Mouse (Mus musculus) 3T3-L1 (cell line): ENCODE results near the gene Sox14.

ENCODE experiments used
- DNase-seq: peaks from one replicate; pipeline ENCODE4 v3.0.0-alpha.2; 2015; ENCODE audit warnings: low read depth, low spot score

Gene Sox14

DNA sequence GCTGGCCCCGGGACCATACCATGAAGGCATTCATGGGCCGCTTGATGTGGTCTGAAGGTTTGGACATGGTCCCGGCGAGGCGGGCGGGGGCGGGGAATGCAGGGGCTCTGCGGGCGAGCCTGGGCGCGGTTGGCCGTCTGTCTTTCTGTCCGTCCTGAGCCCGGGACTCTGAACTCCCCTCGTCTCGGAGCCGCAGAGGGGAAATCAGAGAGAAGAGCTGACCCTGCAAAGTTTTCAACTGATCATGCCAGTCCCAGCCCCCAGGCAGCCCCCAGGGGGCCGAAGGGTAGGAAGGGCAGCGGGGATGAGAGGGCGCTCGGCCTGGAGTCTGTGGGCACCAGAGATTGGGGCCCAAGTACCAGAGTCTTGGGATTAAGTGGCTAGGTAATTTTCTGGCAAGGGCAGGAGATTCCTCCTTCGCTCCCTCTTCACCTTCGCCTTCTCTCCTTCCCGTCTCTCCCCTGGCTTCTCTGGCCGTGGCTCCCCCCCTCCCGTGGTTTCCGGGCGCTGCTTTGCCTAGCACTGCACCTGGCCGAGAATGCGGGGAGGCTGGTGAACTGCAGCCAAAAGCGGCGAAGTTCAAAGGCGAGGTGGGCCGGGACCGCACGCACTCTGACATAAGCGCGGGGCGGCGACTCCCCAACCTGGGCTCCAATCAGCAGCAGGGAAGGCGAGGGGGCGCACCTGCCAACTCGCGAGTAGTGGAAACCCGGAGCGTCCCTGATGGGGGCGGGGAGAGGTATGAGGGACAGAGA, at the start of gene Sox14:
TSS of gene Sox14 (minus strand) at position 553 of the 755 bp plus-strand sequence.
- DNase-seq, result no peak

DNA sequence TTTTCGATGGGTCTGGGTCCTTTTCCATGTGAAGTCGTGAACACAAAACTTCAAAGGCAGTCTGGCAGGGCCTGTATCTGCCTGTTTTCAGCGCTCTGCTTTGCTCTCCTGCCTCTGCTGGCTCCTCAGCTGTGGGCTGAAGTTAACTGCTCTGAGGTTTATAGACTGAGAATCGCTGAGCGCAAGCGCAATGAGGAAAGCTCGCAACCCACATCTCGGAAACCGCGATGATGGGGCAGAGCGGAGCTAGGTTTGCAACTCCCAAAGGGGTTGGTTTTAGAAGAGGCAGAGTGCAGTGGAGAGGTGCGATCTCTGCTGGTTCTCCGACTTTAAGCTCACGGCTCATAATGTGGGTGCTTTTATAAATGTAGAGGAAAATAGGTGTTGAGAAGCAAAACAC, 3.3 kb upstream of the Sox14 start:
- no peak for DNase-seq

DNA sequence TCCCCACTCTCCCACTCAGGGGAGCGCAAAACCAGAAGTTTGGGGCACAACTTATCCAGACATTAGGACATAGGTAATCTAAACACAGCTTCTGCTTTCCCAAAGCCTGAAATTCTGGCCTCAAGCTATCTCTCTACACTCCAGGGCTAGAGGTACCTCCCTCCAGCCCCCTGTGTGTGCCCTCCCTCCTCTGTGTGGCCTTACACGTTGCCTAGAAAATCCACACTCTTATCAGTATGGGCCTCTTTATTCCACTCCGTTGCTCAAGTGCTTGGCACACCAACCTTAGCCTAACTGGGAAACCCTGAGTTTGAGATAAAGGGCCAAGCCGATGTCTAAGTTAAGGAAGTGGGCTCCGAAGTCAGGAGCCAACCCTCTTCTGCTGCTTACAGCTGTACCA, 2.6 kb upstream of the Sox14 start:
- no peak for DNase-seq

DNA sequence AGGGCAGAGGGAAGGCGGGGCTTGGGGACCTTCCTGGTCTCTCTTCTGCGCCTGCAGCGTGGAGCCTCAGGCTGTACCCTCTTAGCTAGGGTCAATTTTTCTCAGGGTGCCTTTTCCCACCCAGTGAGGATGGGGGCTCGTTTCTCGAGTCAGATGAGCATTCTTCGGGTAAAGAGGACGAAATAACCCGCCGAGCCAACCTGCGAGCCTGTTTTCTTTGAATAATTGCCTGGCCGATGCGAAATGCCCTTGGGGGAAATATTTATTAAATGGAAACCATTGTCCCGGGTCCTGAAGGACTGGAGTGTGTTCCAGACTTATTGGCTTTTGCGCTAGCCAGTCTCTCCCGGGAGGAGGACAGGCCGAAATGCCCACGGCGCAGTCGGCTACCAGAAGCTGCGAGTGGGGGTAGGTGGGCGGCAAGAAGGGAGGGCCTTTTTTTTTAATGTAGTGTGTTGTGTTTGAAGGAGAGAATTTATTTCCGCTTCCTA, 1.1 kb upstream of the Sox14 start:
- no peak for DNase-seq

DNA sequence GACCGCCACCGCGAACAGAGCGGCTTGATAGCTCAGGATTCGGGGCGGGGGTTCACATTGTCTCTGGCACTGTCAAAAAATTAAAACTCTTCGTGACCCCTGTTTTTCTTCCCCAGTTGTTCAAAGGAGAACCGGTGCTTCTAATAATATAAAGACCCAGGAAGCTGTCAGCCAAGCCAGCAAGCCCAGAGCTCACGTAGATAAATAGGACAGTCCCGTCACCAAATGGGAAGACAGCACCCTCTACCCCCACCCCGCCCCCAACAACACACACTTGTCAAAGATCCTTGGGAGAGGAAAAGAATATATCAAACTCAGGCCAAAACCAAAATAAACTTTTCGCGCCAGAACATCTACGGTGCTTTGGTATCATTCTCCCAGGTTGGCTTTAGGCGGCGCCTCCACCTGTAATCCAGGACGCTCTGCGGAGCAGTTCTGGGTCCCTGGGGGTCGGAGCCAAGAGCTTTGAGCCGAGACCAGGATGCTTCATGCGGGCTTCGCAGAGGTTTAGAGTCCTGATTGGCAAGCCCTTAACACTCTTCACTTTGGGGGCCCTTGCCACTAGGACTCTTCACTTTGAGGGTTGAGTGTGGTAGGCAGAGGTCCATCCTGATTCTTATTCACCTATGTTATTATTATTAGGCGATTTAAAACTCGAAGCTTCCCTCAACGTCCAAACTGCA, 544 bp upstream of the Sox14 start:
- no peak for DNase-seq

DNA sequence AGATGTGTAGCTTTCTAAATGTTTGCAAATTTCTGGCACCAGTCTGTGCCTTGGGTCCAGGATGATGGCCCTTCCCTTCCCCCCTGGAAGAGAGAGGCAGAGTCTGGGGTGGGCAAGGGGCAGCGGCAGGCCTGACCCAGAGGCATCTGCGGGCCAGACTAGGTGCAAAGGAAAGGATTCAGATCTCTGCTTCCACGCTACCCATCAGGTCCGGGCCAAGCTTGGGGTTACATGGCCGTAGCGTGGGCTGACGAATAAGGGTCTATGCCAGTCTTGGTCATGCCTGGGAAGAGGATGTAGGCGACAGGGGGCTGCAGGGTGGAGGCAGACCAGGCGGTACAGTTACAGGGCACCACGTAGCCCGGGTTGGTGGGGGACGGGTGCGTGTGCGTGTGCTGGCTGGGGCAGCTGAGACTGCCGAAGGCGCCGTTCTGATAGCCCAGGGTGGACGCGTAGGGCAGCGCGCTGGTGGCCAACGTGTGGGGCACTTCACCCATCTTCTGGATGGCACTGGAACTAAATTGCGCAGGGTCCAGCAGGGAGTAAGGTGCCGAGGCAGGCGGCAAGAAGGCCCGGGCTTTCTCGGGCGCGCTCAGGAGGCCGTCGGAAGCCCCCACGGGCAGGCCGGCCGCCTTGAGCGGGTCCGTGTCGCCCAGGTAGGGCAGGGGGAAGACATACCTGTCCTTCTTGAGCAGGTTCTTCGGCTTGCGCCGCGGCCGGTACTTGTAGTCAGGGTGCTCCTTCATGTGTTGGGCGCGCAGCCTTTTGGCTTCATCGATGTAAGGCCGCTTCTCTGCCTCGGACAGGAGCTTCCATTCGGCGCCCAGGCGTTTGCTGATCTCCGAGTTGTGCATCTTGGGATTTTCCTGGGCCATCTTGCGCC, 994 bp downstream of the Sox14 start:
- no peak for DNase-seq

DNA sequence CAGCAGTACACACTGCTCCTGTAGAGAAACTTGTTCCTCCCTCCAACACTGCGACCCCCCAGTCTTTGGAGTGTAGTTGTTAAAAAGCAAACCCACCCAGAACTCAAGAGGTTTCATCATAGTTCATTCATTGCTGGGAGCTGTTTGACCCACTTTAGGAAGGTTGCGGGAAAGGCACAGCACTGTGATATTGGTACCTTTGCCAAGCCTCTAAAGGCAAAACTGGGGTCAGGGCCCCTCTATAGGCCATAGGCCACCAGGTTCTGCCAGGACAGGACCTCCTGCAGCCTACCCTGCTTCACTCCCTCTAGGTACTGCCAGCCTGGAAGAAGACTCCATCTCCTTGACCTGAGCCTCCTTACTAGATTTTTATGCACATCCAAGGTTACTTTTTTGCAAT, 2.2 kb downstream of the Sox14 start:
- DNase-seq, result no peak

DNA sequence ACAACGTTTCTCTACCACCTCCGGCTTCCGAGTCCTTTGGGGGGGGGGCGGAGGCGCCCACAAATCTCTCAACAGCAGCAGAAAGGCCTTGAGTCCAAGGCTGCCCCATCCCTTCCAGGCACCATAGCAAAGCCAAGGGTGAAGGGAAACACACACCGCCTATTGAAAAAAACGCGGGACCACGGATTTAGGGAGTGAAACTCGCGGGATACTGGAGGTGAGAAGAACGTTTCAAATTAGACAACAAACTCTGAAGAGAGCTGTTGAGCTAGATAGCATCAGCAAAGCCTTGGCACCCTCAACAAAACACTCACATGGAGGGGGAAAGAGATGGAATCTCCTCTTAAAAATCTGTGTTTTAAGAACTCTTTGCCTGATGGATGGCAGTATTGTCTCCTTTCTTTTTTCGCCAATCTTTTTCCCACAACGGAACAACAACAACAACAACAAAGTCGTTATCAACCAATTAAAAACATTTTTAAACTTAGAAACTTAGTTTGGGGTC, 2.8 kb downstream of the Sox14 start:
- DNase-seq, result no peak

DNA sequence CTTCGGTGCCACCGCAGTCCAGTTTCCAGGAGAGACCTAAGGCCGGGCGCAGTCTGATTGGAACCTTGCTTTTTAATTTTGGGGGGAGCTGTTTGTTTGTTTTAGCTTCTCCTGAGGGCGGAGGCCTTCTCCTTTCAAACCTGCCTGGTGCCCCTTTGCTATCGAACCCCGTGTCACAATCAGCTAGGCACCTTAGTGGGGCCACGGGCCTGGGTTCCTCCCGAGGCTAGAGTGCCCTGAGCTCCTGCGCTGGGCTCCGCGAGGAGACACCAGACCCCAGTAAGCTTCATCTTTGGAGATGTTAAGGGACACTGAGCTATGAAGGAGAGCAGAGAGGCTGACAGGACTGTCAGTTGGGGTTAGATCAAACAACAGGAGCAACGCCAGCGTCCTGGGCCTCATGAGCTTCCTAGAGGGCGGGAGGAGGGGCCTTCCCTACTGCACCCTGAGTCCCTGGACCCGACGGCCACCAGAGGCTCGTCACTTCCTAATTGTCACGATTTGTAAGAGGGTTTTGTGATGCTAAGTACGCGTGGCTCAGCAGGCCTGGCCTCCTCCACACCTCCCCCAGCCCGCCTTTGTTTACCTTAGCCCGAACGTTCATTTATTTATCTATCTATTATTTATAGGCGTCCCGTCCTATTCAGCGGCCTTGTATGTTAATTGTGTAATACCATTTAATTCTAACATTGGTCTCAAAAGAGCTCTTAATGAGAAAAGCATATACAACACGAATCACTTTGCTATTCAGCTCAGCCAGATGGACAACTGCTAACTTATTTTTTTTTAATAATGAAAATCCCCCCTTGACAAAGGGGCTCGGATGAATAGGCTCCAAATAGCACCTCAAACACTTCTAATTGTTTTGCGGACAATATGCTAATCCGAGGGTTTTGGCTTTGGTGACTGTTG, 3.5 kb downstream of the Sox14 start:
- DNase-seq, result no peak

DNA sequence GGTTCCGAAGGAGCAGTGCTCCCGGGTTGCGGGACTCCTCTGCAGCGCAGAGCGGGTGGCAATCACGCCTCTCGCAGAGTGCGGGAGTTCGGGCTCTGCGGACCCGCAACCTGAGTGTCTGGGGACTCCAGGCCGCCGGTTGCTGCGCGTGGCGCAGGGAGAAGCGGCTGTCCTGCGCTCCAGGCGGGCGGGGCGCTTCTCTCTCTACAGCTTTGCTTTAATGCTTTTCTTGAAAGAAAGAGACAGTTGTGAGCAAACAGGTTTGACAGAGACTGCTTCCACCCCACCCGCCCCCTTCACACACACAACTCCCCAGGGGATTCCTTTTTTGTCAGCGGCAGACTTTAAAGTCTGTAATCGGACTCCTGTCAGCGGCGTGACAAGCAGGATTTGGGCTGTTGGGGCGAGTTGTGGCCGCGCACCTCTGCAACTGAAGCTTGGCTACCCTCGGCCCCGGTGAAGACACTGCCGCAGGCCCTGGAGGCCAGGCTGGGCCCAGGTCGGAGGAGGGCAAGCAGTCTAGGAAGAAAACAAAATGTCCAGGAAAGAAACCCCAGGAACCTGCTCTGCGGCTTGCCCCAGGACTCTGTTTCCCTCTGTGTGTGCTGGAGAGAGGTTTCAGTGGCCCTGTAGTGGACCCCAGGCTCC, 4.3 kb downstream of the Sox14 start:
- DNase-seq, result no peak

DNA sequence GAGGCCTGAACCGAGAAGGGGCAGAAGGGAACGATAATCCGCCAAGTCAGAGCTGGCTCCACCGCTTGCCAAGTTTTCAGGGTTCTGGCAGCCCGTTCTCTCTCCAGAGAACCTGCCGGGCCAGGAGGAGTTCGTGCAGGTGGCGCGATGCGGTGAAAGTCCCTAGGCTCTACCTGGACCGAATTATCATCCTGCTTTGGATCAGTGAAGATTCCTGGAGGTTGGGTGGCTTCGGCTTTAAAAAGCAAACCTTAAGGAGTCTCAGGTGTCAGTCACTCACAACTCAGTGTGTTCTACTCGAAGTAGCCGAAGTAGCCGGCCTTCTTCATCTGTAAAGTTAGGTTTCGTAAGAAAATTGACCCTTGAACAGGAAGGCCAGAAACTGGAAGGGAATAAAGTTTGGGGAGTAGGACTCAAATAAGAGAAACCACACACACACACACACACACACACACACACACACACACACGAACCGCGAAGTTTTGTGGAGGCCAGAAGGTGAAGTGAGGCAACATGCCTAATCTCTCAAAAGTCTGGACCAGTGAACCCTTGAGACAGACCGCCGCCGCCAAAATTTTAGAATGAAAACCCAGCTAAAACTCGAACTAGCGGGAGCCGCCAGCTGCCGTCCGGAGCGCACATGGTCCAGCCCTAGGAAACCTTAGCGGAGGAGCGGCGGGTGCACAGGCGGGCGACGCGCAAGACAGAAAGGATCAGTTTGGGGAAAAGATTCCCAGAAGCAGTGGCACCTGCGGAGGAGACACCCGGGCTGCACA, 5.0 kb downstream of the Sox14 start:
- no peak for DNase-seq

DNA sequence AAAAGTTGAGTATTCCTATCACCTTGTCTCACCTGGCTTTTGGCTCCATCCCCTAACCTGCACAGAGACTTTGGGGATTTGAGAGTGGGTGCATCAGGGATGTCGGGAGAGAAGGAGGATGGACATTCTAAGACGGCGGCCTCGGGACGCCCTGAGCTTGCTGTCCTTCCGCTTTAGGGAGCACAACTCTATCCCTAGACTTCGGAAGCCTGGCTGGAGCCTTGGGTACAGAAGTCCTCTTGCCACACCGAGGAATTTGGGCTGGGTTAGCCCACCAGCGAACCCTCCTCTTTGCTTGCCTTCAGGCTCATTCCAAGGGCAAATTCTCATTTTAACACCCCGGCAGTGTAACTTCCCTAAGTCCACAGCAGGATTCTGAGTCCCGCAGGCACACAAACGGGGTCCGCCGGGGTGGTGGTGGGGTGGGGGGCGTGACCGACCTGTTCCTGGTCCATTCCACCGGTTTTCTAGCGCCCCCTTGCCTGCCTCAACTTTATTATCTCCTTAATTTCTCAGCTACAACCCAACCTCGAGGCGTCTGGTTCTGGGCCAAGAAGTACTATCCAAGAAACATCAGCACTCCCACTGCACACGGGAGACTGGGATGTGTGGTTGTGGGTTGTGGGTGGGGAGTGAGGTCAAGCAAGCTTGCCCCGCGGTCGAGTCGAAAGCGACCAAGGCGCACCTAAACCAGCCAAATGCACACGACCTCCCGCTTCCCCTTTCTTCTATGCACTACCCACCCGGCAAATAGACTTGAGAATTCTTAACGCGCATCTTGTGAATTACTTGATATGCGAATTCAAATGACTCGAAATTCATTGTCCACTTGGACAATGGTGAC, 5.8 kb downstream of the Sox14 start:
- no peak for DNase-seq

DNA sequence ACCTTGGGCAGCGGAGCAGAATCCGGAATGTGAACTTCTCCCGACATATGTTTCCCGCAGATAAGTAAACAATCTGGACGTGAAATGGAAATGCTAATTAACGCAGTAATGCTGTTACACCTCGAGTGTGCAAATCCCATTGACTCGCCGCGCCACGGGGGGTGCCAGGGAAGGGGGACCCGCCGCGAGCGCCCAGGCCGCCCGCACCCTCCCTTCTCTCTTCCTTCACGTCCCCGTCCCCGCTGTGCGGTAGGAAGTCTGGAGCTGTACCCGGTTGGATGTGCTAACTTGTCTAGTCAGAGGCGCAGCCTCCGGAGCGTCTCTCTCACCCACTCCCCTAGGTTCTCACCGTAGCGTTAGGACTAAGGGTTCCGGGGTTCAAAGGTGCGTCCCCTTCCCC, 6.7 kb downstream of the Sox14 start:
- no peak for DNase-seq

DNA sequence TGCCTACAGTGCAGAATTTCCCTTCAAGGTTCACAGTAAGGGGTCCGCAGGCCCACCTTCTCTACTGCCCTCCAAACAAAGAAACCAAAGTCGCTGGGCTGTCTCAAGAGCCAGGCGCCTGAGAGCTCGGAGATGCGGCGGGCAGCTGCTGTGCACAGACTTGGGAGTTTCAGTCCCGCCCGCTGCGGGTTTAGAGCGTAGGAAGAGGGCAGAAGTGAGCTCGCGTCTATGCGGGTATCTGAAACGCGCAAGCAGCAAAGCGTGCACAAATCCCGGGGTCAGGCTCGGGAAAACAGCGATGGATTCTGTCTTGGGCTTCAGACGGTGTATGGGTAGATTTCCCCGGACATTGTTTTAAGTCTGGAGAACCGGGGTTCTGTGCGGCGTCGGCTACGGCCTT, 7.4 kb downstream of the Sox14 start:
- no peak for DNase-seq

DNA sequence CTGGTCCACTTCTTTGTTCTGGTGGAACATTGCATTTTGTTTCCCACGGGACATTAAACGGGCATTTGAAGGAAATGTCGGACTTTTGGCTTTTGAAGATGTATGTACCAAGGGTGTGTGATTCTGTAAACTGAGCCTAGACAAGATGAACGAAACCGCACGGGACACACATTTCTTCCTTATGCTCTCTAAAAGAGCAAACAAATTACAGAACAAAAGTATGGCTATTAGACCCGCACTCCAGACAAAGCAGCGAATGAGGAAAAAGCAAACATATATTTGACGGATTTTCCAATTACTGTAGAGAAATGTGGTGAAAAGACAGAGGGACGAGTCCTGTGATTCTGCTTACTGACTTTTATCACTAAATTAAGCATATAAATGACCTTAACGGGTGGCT, 7.9 kb downstream of the Sox14 start:
- no peak for DNase-seq

DNA sequence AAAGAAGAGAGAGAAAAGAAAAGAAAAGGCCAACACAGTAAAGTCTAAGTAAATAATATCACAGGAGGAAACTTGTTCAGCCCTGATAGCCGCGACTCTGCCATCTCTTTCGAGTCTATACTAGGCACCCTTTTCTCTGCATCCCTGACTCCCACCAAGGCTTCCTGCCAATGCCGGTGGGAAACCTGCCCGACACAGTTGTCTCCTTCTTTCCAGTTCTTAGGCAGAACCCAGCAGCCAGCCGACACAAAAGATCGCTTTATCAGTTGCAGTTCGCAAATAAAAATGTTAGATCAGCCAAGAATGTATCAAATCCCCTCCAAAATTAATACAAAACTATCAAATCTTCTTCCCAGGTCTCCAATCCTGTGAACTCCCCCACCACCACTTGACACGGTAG, 13.0 kb downstream of the Sox14 start:
- no peak for DNase-seq

DNA sequence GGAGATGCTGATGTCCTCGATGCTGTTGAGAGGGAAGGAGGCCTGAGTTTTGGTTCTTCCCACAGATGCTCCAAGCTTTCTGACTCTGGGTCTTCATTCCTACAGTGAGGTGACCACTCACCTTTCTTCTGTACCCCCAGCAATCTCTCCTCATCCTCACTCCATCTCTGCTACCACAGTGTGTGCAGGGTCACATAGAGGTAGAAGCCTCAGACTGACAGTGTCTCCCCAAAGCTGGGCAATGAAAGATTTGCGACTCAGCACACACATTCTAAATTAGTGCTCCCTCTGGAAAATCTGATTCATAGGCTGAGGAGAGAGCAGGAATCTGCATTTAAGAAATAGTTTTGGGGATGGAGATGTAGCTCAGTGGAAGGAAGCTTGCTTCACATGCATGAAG, 21.5 kb downstream of the Sox14 start:
- DNase-seq, result no peak

DNA sequence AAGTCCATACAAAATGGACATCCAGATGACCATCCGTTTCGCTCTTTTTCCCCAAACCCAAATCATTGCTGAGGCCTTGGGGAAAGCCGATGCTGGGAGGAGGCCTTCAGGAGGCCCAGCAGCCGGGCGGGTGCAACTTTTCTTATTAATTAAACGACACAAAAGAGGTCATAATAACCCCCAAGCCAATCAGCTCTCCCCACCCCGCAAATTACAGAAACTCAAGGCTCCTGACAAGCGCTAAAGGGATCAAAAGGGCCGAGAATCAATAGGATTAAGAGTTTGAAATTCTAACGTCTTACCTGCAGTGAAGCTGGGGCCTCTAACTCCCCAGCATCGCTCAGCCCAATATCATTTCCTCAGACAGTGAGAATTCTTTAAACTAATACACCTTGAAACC, 22.6 kb downstream of the Sox14 start:
- no peak for DNase-seq

DNA sequence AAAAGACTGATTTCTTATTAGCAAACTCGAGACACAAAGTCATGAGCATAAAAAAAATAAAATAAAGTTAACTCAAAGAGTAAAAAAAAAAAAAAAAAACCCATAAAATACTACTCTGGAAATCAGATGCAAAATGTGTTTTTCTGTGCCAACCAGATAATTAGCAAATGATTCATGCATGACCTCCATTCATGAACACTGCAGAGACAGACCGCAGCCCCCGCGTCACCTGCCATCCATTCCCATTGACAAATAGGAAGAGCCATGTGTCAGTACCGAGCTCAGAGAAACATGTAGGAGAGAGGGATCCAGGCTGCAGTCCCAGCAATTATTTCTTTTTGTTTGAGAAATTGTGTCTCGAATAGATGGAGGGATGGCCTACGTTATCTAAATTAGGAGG, 25.6 kb downstream of the Sox14 start:
- no peak for DNase-seq
